Mouse (Mus musculus) MEL (cell line): Measurements from ENCODE around the gene Cyp2d11. TPM values are rescaled to one million over a fixed set of nuclear protein-coding genes. Genes with fewer than 3 reads are reported as not detected.
A peak's percentile ranks its signal among the peaks of the same experiment; 100 is the strongest.

Source experiments
- DNase-seq: peaks from one replicate; pipeline ENCODE4 v3.0.0; 2011; ENCODE audit warnings: low read depth, low spot score
- H3K27ac ChIP-seq: 2 replicates; pipeline ENCODE4 v1.5.1; 2012; ENCODE audit warnings: low read depth, mild to moderate bottlenecking, control low read depth, low read length, moderate library complexity; ENCODE audit not compliant: control insufficient read depth
- H3K27me3 ChIP-seq, 2 experiments: fragments of 150-350 bp in 1 of 2; sonication (generic) in 1 of 2; 2 replicates each; pipeline ENCODE4 v1.6.1; 2012; ENCODE audit warnings: low read length in 2 of 2, mild to moderate bottlenecking in 2 of 2, improper control_type of control experiment in 1 of 2, moderate library complexity in 1 of 2; ENCODE audit not compliant: insufficient read depth in 2 of 2, control insufficient read depth in 1 of 2
- H3K36me3 ChIP-seq, 2 experiments: 2 replicates each; pipeline ENCODE4 v1.6.1; 2012 to 2014; ENCODE audit warnings: low read length in 2 of 2, improper control_type of control experiment in 1 of 2, inconsistent platforms in 1 of 2, mild to moderate bottlenecking in 1 of 2; ENCODE audit not compliant: insufficient read depth in 2 of 2, control insufficient read depth in 1 of 2
- H3K4me1 ChIP-seq, 2 experiments: fragments of 150-350 bp in 1 of 2; sonication (generic) in 1 of 2; 2 replicates each; pipeline ENCODE4 v1.6.1; 2012; ENCODE audit warnings: low read length in 2 of 2, improper control_type of control experiment in 1 of 2, mild to moderate bottlenecking in 1 of 2; ENCODE audit not compliant: insufficient read depth in 2 of 2, control insufficient read depth in 1 of 2
- H3K4me3 ChIP-seq, 2 experiments: fragments of 150-350 bp in 1 of 2; sonication (generic) in 1 of 2; 2 replicates each; pipeline ENCODE4 v1.5.1; 2012; ENCODE audit warnings: low read depth in 2 of 2, low read length in 2 of 2, mild to moderate bottlenecking in 2 of 2, moderate library complexity in 2 of 2, control low read depth in 1 of 2, improper control_type of control experiment in 1 of 2; ENCODE audit not compliant: control insufficient read depth in 1 of 2, insufficient read depth in 1 of 2
- H3K79me2 ChIP-seq: 2 replicates; pipeline ENCODE4 v1.6.1; 2012; ENCODE audit warnings: mild to moderate bottlenecking, low read length, moderate library complexity; ENCODE audit not compliant: control insufficient read depth, poor library complexity, insufficient read depth
- H3K9ac ChIP-seq: 2 replicates; pipeline ENCODE4 v1.6.1; 2012; ENCODE audit warnings: low read depth, mild to moderate bottlenecking, control low read depth, low read length, moderate library complexity; ENCODE audit not compliant: control insufficient read depth, poor library complexity, severe bottlenecking
- H3K9me3 ChIP-seq: fragments of 150-350 bp; sonication (generic); replicated peaks from 2 replicates; pipeline ENCODE4 v1.6.1; 2012; ENCODE audit warnings: mild to moderate bottlenecking, low read length, improper control_type of control experiment, moderate library complexity; ENCODE audit not compliant: insufficient read depth
- E2F4 ChIP-seq: IDR thresholded peaks from 2 replicates; pipeline ENCODE4 v1.6.1; 2011; ENCODE audit warnings: low read depth, low read length, improper control_type of control experiment, borderline replicate concordance
- EP300 ChIP-seq, 2 experiments: IDR thresholded peaks; 2 replicates each; pipeline ENCODE4 v1.6.1; 2011; ENCODE audit warnings: improper control_type of control experiment in 2 of 2, low read length in 2 of 2, low read depth in 1 of 2, mild to moderate bottlenecking in 1 of 2
- ETS1 ChIP-seq: IDR thresholded peaks from 2 replicates; pipeline ENCODE4 v1.6.1; 2012; ENCODE audit warnings: low read depth, mild to moderate bottlenecking, inconsistent platforms, low read length, improper control_type of control experiment, moderate library complexity
- HCFC1 ChIP-seq: IDR thresholded peaks from 2 replicates; pipeline ENCODE4 v1.6.1; 2012; ENCODE audit warnings: low read depth, mild to moderate bottlenecking, inconsistent platforms, low read length, improper control_type of control experiment, moderate library complexity
- KAT2A ChIP-seq: conservative IDR thresholded peaks from 2 replicates; pipeline ENCODE4 v1.6.1; 2012; ENCODE audit warnings: low read depth, low read length, improper control_type of control experiment, inconsistent platforms
- MAX ChIP-seq: IDR thresholded peaks from 2 replicates; pipeline ENCODE4 v1.6.1; 2011; ENCODE audit warnings: low read length, improper control_type of control experiment
- MAZ ChIP-seq: IDR thresholded peaks from 2 replicates; pipeline ENCODE4 v1.6.1; 2012; ENCODE audit warnings: low read depth, mild to moderate bottlenecking, inconsistent platforms, low read length, improper control_type of control experiment
- MEF2A ChIP-seq: IDR thresholded peaks from 2 replicates; pipeline ENCODE4 v1.6.1; 2014; ENCODE audit warnings: low read depth, mild to moderate bottlenecking, inconsistent platforms, low read length, improper control_type of control experiment; ENCODE audit not compliant: poor library complexity, insufficient replicate concordance, severe bottlenecking; ENCODE audit errors: extremely low read depth
- MXI1 ChIP-seq: IDR thresholded peaks from 2 replicates; pipeline ENCODE4 v1.6.1; 2011; ENCODE audit warnings: mild to moderate bottlenecking, low read depth, low read length, improper control_type of control experiment
- NELFE ChIP-seq: IDR thresholded peaks from 2 replicates; pipeline ENCODE4 v1.6.1; 2011; ENCODE audit warnings: low read depth, low read length, improper control_type of control experiment
- NRF1 ChIP-seq: IDR thresholded peaks from 2 replicates; pipeline ENCODE4 v1.6.1; 2014; ENCODE audit warnings: low read depth, mild to moderate bottlenecking, inconsistent platforms, low read length, improper control_type of control experiment, moderate library complexity; ENCODE audit not compliant: poor library complexity, insufficient read depth, severe bottlenecking
- POLR2A ChIP-seq, 2 experiments: IDR thresholded peaks; 2 replicates each; pipeline ENCODE4 v1.6.1; 2011 to 2012; ENCODE audit warnings: low read length in 2 of 2, mild to moderate bottlenecking in 2 of 2, control low read depth in 1 of 2, improper control_type of control experiment in 1 of 2, low read depth in 1 of 2, moderate library complexity in 1 of 2; ENCODE audit not compliant: control insufficient read depth in 1 of 2, insufficient read depth in 1 of 2, poor library complexity in 1 of 2
- POLR2AphosphoS2 ChIP-seq: IDR thresholded peaks from 2 replicates; pipeline ENCODE4 v1.6.1; 2011; ENCODE audit warnings: low read length, improper control_type of control experiment
- POLR2AphosphoS5 ChIP-seq: IDR thresholded peaks from 2 replicates; pipeline ENCODE4 v1.6.1; 2012; ENCODE audit warnings: low read depth, borderline replicate concordance, mild to moderate bottlenecking, inconsistent platforms, low read length, moderate library complexity, mixed read lengths
- SIN3A ChIP-seq: IDR thresholded peaks from 2 replicates; pipeline ENCODE4 v1.6.1; 2012; ENCODE audit warnings: low read length, improper control_type of control experiment, inconsistent platforms
- TBP ChIP-seq: IDR thresholded peaks from 2 replicates; pipeline ENCODE4 v1.8.0; 2011; ENCODE audit warnings: low read depth, low read length, improper control_type of control experiment
- UBTF ChIP-seq: IDR thresholded peaks from 2 replicates; pipeline ENCODE4 v1.6.1; 2012; ENCODE audit warnings: low read depth, mild to moderate bottlenecking, inconsistent platforms, low read length, improper control_type of control experiment, moderate library complexity, borderline replicate concordance; ENCODE audit not compliant: insufficient read depth
- ZC3H11A ChIP-seq: IDR thresholded peaks from 2 replicates; pipeline ENCODE4 v1.6.1; 2012; ENCODE audit warnings: low read depth, mild to moderate bottlenecking, inconsistent platforms, low read length, improper control_type of control experiment
- ZKSCAN1 ChIP-seq: IDR thresholded peaks from 2 replicates; pipeline ENCODE4 v1.6.1; 2012; ENCODE audit warnings: low read depth, mild to moderate bottlenecking, inconsistent platforms, low read length, improper control_type of control experiment, moderate library complexity
- ZNF384 ChIP-seq: IDR thresholded peaks from 2 replicates; pipeline ENCODE4 v1.6.1; 2012; ENCODE audit warnings: low read depth, mild to moderate bottlenecking, inconsistent platforms, low read length, improper control_type of control experiment
- polyA plus RNA-seq, 2 experiments: library from polyadenylated mRNA; stranded (reverse) in 1 of 2; unstranded in 1 of 2; fragments of >175 nt in 1 of 2; fragments of >200 nt in 1 of 2; gene quantifications; 2 replicates each; pipeline versions ENCODE4 v1.2.1 to v1.2.4; 2012; ENCODE audit warnings: low replicate concordance in 2 of 2, low read depth in 1 of 2; ENCODE audit not compliant: insufficient read length in 2 of 2, insufficient read depth in 1 of 2, missing spikeins in 1 of 2
- total RNA-seq: library from RNA; depleted of rRNA; stranded (reverse); fragments of 300-350 nt; gene quantifications from 2 replicates; pipeline ENCODE4 v1.2.3, GENCODE M21; 2012

The Cyp2d11 gene
- total and polyA plus RNA-seq, 3 experiments = not detected

- TF ChIP-seq MEF2A = peak; percentile 78; the same call in 1 of the 2 replicates
- TF ChIP-seq POLR2AphosphoS2 = peak; percentile 94
- TF ChIP-seq KAT2A = peak; percentile 58
- TF ChIP-seq MXI1 = peak; percentile 89
- no peak for TF ChIP-seq ZC3H11A
- TF ChIP-seq EP300 (IDR thresholded peaks at IDR 0.05; ENCODE audit: low read depth in 1 of 2, low read length in 2 of 2) = peak; percentile 99 to 100
- peak; percentile 95 for TF ChIP-seq SIN3A
- peak; percentile 42; the same call in 1 of the 2 replicates for TF ChIP-seq ZNF384
- TF ChIP-seq NRF1 = no peak
- TF ChIP-seq ETS1 = peak; percentile 100
- TF ChIP-seq ZKSCAN1 = no peak
- peak; percentile 92 for TF ChIP-seq MAX
- no peak for TF ChIP-seq E2F4
These were observed 51.9 kb downstream of the Cyp2d11 start (continued) for GRCm38 (mm10) chr15:82341675-82342542.

- peaks cover 0 to 43% of the 10 kb centered on the region in 2 experiments; a peak in 2 of 4 replicates for H3K36me3 ChIP-seq
- peaks cover 16 to 50% of the 10 kb centered on the region in 2 experiments for H3K4me1 ChIP-seq
- TF ChIP-seq HCFC1 (peak; percentile 28; the same call in 1 of the 2 replicates), NELFE (peak; percentile 38; the same call in 1 of the 2 replicates), UBTF (peak; percentile 85; the same call in 1 of the 2 replicates), TBP (0 out of 2 replicates have a peak, but pooled peaks have one; percentile 6), POLR2AphosphoS5 (no peak), MAZ (peak; percentile 77), ETS1 (0 out of 2 replicates have a peak, but pooled peaks have one; percentile 9), POLR2A (IDR thresholded peaks at IDR 0.05; ENCODE audit: control insufficient read depth in 1 of 2, insufficient read depth in 1 of 2, low read depth in 1 of 2, low read length in 2 of 2, poor library complexity in 1 of 2) (peak; percentile 8 to 60; a peak in 2 of 4 replicates), MXI1 (0 out of 2 replicates have a peak, but pooled peaks have one; percentile 44), KAT2A (no peak; the same call in 1 of the 2 replicates)
- H3K27ac ChIP-seq = peak overlapping the region; percentile 98
- H3K9me3 ChIP-seq = no peaks in the 10 kb centered on the region
- H3K79me2 ChIP-seq = peaks cover 33% of the 10 kb centered on the region
- DNase-seq = peak; percentile 76
- peak overlapping the region; percentile 78 to 79 for H3K4me3 ChIP-seq
- no peaks in the 10 kb centered on the region for H3K27me3 ChIP-seq
- H3K9ac ChIP-seq = peak overlapping the region; percentile 94
These were observed 52.8 kb downstream of the Cyp2d11 start for GRCm38 (mm10) chr15:82341036-82341501.
